In genomic region chr4:43030780-43031230, GRCm38 (mm10) we compare ENCODE assay signal across 7 mouse cellular contexts. TPM values are rescaled to one million over a fixed set of nuclear protein-coding genes. Genes with fewer than 3 reads are reported as not detected.
DNase-seq lines count a peak whose midpoint lies in the region; ATAC-seq and TF ChIP-seq lines count a peak whose summit lies in the region.

No protein-coding gene starts in this region.

- H3K27me3 ChIP-seq in small intestine, adult 2 months (ENCODE audit: control insufficient read depth, insufficient read depth, low read length): no peaks in the 10 kb centered on the region

- no peak for TF ChIP-seq CTCF in small intestine, adult 2 months (IDR thresholded peaks at IDR 0.05; ENCODE audit: extremely low read depth, insufficient read length, insufficient replicate concordance, low read depth, low read length)

- no peak for TF ChIP-seq POLR2A in small intestine, adult 2 months (IDR thresholded peaks at IDR 0.05; ENCODE audit: low read depth, low read length)

- H3K36me3 ChIP-seq in small intestine, adult 2 months (ENCODE audit: control insufficient read depth, insufficient read depth, low read length): peaks cover 31% of the 10 kb centered on the region

- H3K4me1 ChIP-seq in brown adipose tissue, adult 24 weeks (ENCODE audit: control insufficient read depth, insufficient read depth, insufficient read length, low read length): peaks cover 2% of the 10 kb centered on the region; the same call in 1 of the 2 replicates
- peaks cover 7% of the 10 kb centered on the region; the same call in 1 of the 2 replicates for H3K4me1 ChIP-seq in small intestine, adult 2 months (ENCODE audit: control insufficient read depth, insufficient read depth, insufficient read length, low read length)

- peak overlapping the region; percentile 90 for H3K27ac ChIP-seq in brown adipose tissue, adult 24 weeks (replicated peaks; ENCODE audit: low read depth, low read length)
- H3K27ac ChIP-seq in small intestine, adult 2 months (ENCODE audit: insufficient read depth, low read depth, low read length): peak overlapping the region; percentile 56

- WGBS in small intestine, adult 2 months: 1% methylated on average over 28 of the region's 28 CpGs

- peak; percentile 54 for DNase-seq in right cerebral cortex, postnatal 4 days
- no peak for DNase-seq in right cerebral cortex, postnatal 25 days
- peak; percentile 50 for DNase-seq in liver
- no peak for DNase-seq in urinary bladder, adult 2 months (ENCODE audit: low spot score)

- H3K4me3 ChIP-seq in brown adipose tissue, adult 24 weeks (ENCODE audit: insufficient read depth, low read depth, low read length): peak overlapping the region; percentile 85
- peak overlapping the region; percentile 91 for H3K4me3 ChIP-seq in small intestine, adult 2 months (ENCODE audit: low read depth, low read length)

- peak; percentile 8 to 20; a peak in 2 of 4 replicates for ATAC-seq in hematopoietic stem cell, adult 5-6 weeks (replicated peaks in 1 of 2; ENCODE audit: insufficient read depth in 1 of 2, low FRiP score in 2 of 2, low TSS enrichment in 1 of 2, low read depth in 1 of 2, poor library complexity in 2 of 2, severe bottlenecking in 2 of 2)

RNA-seq across cellular contexts. Expression of gene Stoml2, which starts 0.7 kb away (rescaled TPM):
- 158 and 191 TPM in 2 replicates for polyA plus RNA-seq in brown adipose tissue, adult 24 weeks (2012; ENCODE audit: insufficient read depth, insufficient read length, missing spikeins)
- 94.2 and 140 TPM in 2 replicates for total RNA-seq in hematopoietic stem cell, adult 5-6 weeks (2017)
- 38.7 and 62.8 TPM in 2 replicates for polyA plus RNA-seq in small intestine, adult 2 months (2012; rRNA removed)
- polyA plus RNA-seq in urinary bladder, adult 2 months (2012; rRNA removed): 72.2 and 94.8 TPM in 2 replicates

RNA-seq across cellular contexts. Expression of gene Pigo, which starts 5.2 kb away (rescaled TPM):
- 11.1 and 12.4 TPM in 2 replicates for polyA plus RNA-seq in brown adipose tissue, adult 24 weeks (2012; ENCODE audit: insufficient read depth, insufficient read length, missing spikeins)
- 5.9 and 11.4 TPM in 2 replicates for total RNA-seq in hematopoietic stem cell, adult 5-6 weeks (2017)
- 20.0 and 30.6 TPM in 2 replicates for polyA plus RNA-seq in small intestine, adult 2 months (2012; rRNA removed)
- polyA plus RNA-seq in urinary bladder, adult 2 months (2012; rRNA removed): 12.7 and 13.1 TPM in 2 replicates

RNA-seq across cellular contexts. Expression of gene Fam214b, which starts 15.2 kb away (rescaled TPM):
- polyA plus RNA-seq in brown adipose tissue, adult 24 weeks (2012; ENCODE audit: insufficient read depth, insufficient read length, missing spikeins): 10.0 and 21.9 TPM in 2 replicates
- 2.3 and 6.2 TPM in 2 replicates for total RNA-seq in hematopoietic stem cell, adult 5-6 weeks (2017)
- 36.1 and 70.5 TPM in 2 replicates for polyA plus RNA-seq in small intestine, adult 2 months (2012; rRNA removed)
- 15.7 and 24.8 TPM in 2 replicates for polyA plus RNA-seq in urinary bladder, adult 2 months (2012; rRNA removed)

RNA-seq across cellular contexts. Expression of gene Fancg, which starts 20.5 kb away (rescaled TPM):
- 2.5 and 6.4 TPM in 2 replicates for polyA plus RNA-seq in brown adipose tissue, adult 24 weeks (2012; ENCODE audit: insufficient read depth, insufficient read length, missing spikeins)
- 13.8 and 25.6 TPM in 2 replicates for total RNA-seq in hematopoietic stem cell, adult 5-6 weeks (2017)
- polyA plus RNA-seq in small intestine, adult 2 months (2012; rRNA removed): 3.9 and 9.5 TPM in 2 replicates
- 9.5 and 11.6 TPM in 2 replicates for polyA plus RNA-seq in urinary bladder, adult 2 months (2012; rRNA removed)

RNA-seq across cellular contexts. Expression of gene Unc13b, which starts 27.9 kb away (rescaled TPM):
- polyA plus RNA-seq in brown adipose tissue, adult 24 weeks (2012; ENCODE audit: insufficient read depth, insufficient read length, missing spikeins): 1.4 and 4.5 TPM in 2 replicates
- 5.0 and 7.6 TPM in 2 replicates for total RNA-seq in hematopoietic stem cell, adult 5-6 weeks (2017)
- 5.5 and 7.0 TPM in 2 replicates for polyA plus RNA-seq in small intestine, adult 2 months (2012; rRNA removed)
- polyA plus RNA-seq in urinary bladder, adult 2 months (2012; rRNA removed): 9.9 and 11.2 TPM in 2 replicates

Comparison
In these comparisons a context has a peak if more than half of its experiments do, and no peak if none do; other contexts are left out.
1. DNase-seq: peak in right cerebral cortex, postnatal 4 days (single experiment) and liver (single experiment); none in right cerebral cortex, postnatal 25 days (single experiment) and urinary bladder, adult 2 months (single experiment).